Mouse (Mus musculus) neural tube, embryonic 13.5 days (tissue): Measurements from ENCODE around the gene Dll3. TPM values are rescaled to one million over a fixed set of nuclear protein-coding genes. Genes with fewer than 3 reads are reported as not detected.

Experiments used
- ATAC-seq: fragments of 200-750 bp; cut with Nextera tagmentation; 2 replicates; pipeline ENCODE4 v1.8.0; 2017; ENCODE audit warnings: low read depth, mild to moderate bottlenecking, moderate TSS enrichment, moderate library complexity
- H3K27ac ChIP-seq: fragments of 300-500 bp; sonication (generic); replicated peaks from 2 replicates; pipeline ENCODE4 v1.5.1; 2015; ENCODE audit warnings: moderate library complexity, mild to moderate bottlenecking, inconsistent platforms
- H3K27me3 ChIP-seq: fragments of 300-500 bp; sonication (generic); 2 replicates; pipeline ENCODE4 v1.6.1; 2015; ENCODE audit warnings: mild to moderate bottlenecking, inconsistent platforms
- H3K36me3 ChIP-seq: fragments of 300-500 bp; sonication (generic); 2 replicates; pipeline ENCODE4 v1.6.1; 2015; ENCODE audit warnings: mild to moderate bottlenecking, inconsistent platforms
- H3K4me1 ChIP-seq: fragments of 300-500 bp; sonication (generic); replicated peaks from 2 replicates; pipeline ENCODE4 v1.6.1; 2015; ENCODE audit warnings: inconsistent platforms
- H3K4me2 ChIP-seq: fragments of 300-500 bp; sonication (generic); 2 replicates; pipeline ENCODE4 v1.6.1; 2015; ENCODE audit warnings: inconsistent platforms, mild to moderate bottlenecking, moderate library complexity
- H3K4me3 ChIP-seq: fragments of 300-500 bp; sonication (generic); 2 replicates; pipeline ENCODE4 v1.5.1; 2015; ENCODE audit warnings: mild to moderate bottlenecking, inconsistent platforms
- H3K9ac ChIP-seq: fragments of 300-500 bp; sonication (generic); 2 replicates; pipeline ENCODE4 v1.6.1; 2015; ENCODE audit warnings: moderate library complexity, mild to moderate bottlenecking, inconsistent platforms
- H3K9me3 ChIP-seq: fragments of 300-500 bp; sonication (generic); 2 replicates; pipeline ENCODE4 v1.6.1; 2016; ENCODE audit warnings: inconsistent platforms
- WGBS: fragments of 180-500 bp; shearing (Covaris S2); methylation state at CpG from one replicate; pipeline ENCODE4 v1.1.7; 2015; 5-methylcytosine and 5-hydroxymethylcytosine counted together
- polyA plus RNA-seq: library from polyadenylated mRNA; unstranded; fragments of >200 nt; fragmentation: Nextera tagmentation; extraction: Ambion mirVana; gene quantifications from 2 replicates; pipeline ENCODE4 v1.2.1, GENCODE M21; 2015

Gene Dll3
- polyA plus RNA-seq, 1 experiment from 2014 or later: 31.1 TPM

DNA sequence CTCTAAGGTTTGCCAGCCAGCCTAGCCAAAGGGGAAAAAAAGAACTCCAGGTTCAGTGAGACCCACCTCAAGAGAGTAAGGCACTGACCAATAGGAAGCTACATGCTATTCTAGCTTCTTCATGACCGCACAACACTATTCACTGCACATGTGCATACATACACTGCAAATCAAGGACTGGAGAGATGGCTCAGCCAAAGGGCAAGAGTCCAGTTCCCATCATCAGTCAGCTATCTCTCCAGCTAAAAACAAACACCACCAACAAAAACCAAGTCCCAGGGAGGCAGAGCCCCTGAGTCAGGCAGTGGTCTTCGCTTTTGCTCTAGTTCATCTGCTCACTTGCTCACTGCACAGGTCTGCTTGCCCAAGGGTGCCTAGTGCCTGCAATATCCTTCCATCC lies 26.2 kb upstream of the Dll3 start:
- no peaks in the 10 kb centered on the region for H3K9me3 ChIP-seq
- no peak overlapping the region for H3K27ac ChIP-seq
- no peaks in the 10 kb centered on the region for H3K4me1 ChIP-seq
- 92% methylated on average over 2 of the region's 2 CpGs for WGBS
- no peak overlapping the region for H3K9ac ChIP-seq
- H3K36me3 ChIP-seq: peaks cover 94% of the 10 kb centered on the region
- no peaks in the 10 kb centered on the region for H3K27me3 ChIP-seq
- no peak overlapping the region for H3K4me3 ChIP-seq
- ATAC-seq: no peak
- no peak overlapping the region for H3K4me2 ChIP-seq

GRCm38 (mm10) chr7:28326457-28326856 lies 24.4 kb upstream of the Dll3 start:
- no peaks in the 10 kb centered on the region for H3K4me1 ChIP-seq
- H3K27ac ChIP-seq: no peak overlapping the region
- H3K9me3 ChIP-seq: no peaks in the 10 kb centered on the region
- ATAC-seq: no peak
- H3K9ac ChIP-seq: no peak overlapping the region
- H3K4me3 ChIP-seq: no peak overlapping the region
- peaks cover 100% of the 10 kb centered on the region for H3K36me3 ChIP-seq
- no peak overlapping the region for H3K4me2 ChIP-seq
- 81% methylated on average over 4 of the region's 4 CpGs for WGBS
- no peaks in the 10 kb centered on the region for H3K27me3 ChIP-seq

DNA sequence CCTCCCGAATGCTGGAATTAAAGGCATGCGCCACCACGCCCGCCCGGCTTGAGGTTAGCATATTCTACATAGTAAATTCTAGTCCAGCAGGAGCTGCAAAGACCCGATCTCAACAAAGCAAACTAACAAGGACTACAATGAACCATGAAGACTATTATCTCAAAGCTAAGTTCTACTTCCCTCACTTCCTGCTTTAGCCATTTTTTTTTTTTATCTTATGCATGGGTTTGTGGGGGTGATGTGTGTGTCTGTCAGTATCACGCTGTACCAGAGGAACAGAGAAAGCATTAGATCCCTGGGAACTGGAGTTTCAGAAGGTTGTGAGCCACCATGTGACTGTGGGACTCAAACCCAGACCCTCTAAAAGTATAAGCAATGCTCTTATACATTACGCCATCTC lies 23.3 kb upstream of the Dll3 start:
- Histone ChIP-seq H3K4me2 (no peak overlapping the region), H3K27me3 (no peaks in the 10 kb centered on the region), H3K4me3 (no peak overlapping the region), H3K36me3 (peaks cover 100% of the 10 kb centered on the region), H3K9ac (no peak overlapping the region), H3K4me1 (no peaks in the 10 kb centered on the region), H3K27ac (no peak overlapping the region), H3K9me3 (no peaks in the 10 kb centered on the region)
- WGBS: 95% methylated on average over 8 of the region's 8 CpGs
- ATAC-seq: no peak

- Histone ChIP-seq H3K36me3 (peaks cover 100% of the 10 kb centered on the region), H3K27ac (no peak overlapping the region), H3K4me3 (no peak overlapping the region), H3K27me3 (no peaks in the 10 kb centered on the region), H3K4me2 (no peak overlapping the region), H3K9me3 (no peaks in the 10 kb centered on the region), H3K4me1 (no peaks in the 10 kb centered on the region), H3K9ac (no peak overlapping the region)
- ATAC-seq: no peak
- WGBS: 94% methylated on average over 15 of the region's 15 CpGs
These were observed 20.1 kb upstream of the Dll3 start for GRCm38 (mm10) chr7:28321974-28322720.

DNA sequence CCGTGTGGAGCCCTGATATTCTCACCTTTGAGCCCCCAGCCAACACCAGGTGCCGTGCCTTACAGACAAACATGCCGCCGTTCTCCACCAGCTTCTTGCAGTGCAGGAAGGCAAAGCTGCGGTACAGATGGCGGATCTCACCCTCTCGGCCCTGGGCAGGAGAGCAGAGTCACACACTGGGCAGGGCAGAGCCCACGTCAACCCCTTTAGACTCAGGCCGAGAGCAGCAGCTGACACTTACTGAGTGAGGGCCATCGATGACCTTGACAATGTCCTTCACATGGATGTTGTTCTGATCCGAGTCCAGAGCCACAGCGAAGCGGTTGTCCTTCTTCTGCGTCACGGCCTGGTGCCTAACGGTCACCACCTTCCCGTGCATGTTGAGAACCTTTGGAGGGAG lies 16.7 kb upstream of the Dll3 start:
- Histone ChIP-seq H3K36me3 (peaks cover 99% of the 10 kb centered on the region), H3K27me3 (no peaks in the 10 kb centered on the region), H3K9ac (no peak overlapping the region), H3K27ac (no peak overlapping the region), H3K4me3 (no peak overlapping the region), H3K9me3 (no peaks in the 10 kb centered on the region), H3K4me2 (no peak overlapping the region), H3K4me1 (no peaks in the 10 kb centered on the region)
- 94% methylated on average over 17 of the region's 17 CpGs for WGBS
- ATAC-seq: no peak

DNA sequence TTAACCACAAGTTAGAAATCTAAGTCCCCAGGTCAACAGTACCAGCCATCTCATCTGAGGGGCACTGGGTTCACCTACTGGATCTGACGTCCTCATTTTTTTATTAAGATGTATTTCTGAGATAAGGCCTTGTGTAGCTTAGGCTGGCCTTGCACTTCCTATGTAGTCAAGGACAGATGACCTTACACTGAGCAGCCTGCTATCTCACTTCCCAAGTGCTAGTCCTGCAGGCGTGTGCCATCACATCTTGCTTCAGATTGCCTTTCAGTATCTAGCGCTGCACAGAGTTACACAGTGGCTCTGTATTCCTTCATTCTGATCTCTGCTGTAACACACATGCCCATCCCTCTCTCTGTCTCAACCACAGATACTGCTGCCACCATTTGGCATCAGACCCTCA lies 16.0 kb upstream of the Dll3 start:
- Histone ChIP-seq H3K9ac (no peak overlapping the region), H3K4me2 (no peak overlapping the region), H3K4me3 (no peak overlapping the region), H3K36me3 (peaks cover 92% of the 10 kb centered on the region), H3K9me3 (no peaks in the 10 kb centered on the region), H3K4me1 (no peaks in the 10 kb centered on the region), H3K27me3 (no peaks in the 10 kb centered on the region), H3K27ac (no peak overlapping the region)
- 84% methylated on average over 3 of the region's 3 CpGs for WGBS
- ATAC-seq: no peak

DNA sequence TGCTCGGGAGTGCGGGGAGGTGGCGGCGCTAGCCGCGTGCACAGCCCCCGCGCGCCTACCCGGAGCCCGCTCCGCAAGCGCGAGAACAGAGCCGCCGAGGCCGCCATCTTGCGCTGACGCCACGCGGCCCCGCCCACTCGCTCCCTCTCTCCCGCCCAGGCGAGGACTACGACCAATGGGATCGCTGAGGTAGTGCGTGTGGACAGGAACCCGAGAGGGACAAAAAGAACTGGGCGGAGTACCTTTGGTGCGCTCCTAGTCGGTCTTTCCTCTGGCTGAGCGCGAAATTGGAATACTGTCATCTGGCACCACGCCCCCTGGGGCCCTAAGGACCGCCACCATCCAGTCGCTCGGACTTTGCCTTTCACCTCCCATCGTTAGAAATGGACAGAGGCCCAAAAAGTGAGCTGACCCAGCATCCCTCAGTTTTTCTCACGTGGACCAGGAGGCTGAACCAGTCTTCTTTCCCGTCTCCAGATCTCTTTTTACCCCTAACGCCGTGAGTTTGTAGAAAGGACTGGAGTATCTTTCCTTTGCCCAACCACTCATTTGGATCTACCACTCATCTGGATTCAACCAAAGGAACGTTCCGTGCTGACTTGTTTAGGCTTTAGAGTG lies 10.0 kb upstream of the Dll3 start, which contains the start of gene Timm50:
Timm50 (minus strand) TSS at position 147 of the 618 bp plus-strand sequence.
- peak within 1 kb of the TSS; percentile 92 for H3K4me3 ChIP-seq
- no peaks in the 10 kb centered on the region for H3K9me3 ChIP-seq
- peak within 1 kb of the TSS; percentile 94 for H3K4me2 ChIP-seq
- peak within 1 kb of the TSS; percentile 73 for H3K27ac ChIP-seq
- H3K36me3 ChIP-seq: peaks cover 65% of the 10 kb centered on the region
- H3K9ac ChIP-seq: peak within 1 kb of the TSS; percentile 87
- WGBS: under 1% methylated on average over 45 of the region's 45 CpGs
- H3K27me3 ChIP-seq: no peaks in the 10 kb centered on the region
- peaks cover 30% of the 10 kb centered on the region for H3K4me1 ChIP-seq
- ATAC-seq: peak; percentile 95

DNA sequence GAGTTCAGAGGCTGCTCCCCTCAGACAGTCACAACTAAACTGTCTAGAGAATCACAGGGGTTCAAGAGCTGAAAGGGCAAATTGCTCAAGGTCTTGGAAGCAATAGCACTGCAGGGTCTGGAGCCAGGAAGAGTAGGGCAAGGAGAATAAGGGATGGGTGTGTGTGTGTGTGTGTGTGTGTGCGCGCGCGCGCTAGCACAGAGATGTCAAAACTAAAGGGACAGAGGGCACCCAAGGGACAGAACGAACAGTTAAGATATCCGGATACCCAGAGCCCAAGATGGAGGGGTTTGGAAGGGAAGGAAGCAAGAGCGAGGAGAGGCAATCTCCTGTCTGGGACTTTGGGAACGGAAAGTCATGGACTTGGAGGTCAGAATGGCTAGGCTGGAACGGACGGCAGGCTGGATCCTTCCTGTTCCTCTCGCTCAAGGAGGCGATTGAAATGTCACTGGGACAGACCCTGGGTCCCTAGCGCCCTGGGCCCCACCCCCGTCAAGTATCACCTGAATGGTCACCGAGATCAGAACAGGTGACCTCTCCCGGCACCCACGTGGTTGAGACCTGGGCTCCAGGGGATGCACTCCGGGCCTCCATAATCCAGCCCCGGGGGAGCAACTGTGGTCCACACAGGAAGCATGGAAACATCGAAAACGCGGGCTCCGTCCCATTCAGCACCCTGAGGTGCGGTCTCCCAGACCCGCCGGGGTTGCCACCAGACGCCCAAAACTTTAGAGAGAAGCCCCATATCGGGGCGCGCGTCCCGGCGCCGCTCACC lies 9.3 kb upstream of the Dll3 start:
- peaks cover 65% of the 10 kb centered on the region for H3K36me3 ChIP-seq
- H3K4me2 ChIP-seq: peak overlapping the region; percentile 94
- H3K9me3 ChIP-seq: no peaks in the 10 kb centered on the region
- WGBS: 5% methylated on average over 35 of the region's 35 CpGs
- peak overlapping the region; percentile 92 for H3K4me3 ChIP-seq
- ATAC-seq: peak; percentile 66
- peaks cover 30% of the 10 kb centered on the region for H3K4me1 ChIP-seq
- peak overlapping the region; percentile 73 for H3K27ac ChIP-seq
- H3K9ac ChIP-seq: peak overlapping the region; percentile 87
- H3K27me3 ChIP-seq: no peaks in the 10 kb centered on the region

DNA sequence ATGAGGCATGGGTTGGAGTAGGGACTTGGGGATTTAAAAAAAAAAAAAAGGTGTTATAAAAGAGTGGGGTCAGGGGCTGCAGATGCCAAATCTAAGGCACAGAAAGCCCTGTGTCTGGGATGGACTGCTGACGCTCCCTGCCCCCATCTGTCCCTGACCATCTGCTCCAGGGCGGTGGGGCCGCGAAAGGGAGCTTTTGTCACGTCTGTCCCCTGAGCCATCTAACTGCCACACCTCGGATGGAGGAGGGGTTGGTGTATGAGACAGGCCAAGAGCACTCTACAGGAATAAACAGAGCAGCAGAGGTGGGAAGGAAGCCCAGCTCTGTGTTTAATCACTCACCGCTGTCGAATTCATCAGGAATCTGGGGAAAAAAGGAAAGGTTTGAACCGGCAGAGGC lies 7.7 kb upstream of the Dll3 start:
- Histone ChIP-seq H3K4me3 (no peak overlapping the region), H3K4me2 (0 out of 2 replicates have a peak overlapping the region, but pooled peaks have one; percentile 94), H3K4me1 (peaks cover 30% of the 10 kb centered on the region), H3K27ac (no peak overlapping the region), H3K36me3 (peaks cover 65% of the 10 kb centered on the region), H3K27me3 (no peaks in the 10 kb centered on the region), H3K9me3 (no peaks in the 10 kb centered on the region), H3K9ac (no peak overlapping the region)
- 28% methylated on average over 9 of the region's 9 CpGs for WGBS
- ATAC-seq: no peak

- Histone ChIP-seq H3K27me3 (no peaks in the 10 kb centered on the region), H3K4me2 (no peak overlapping the region), H3K36me3 (peaks cover 60% of the 10 kb centered on the region), H3K4me1 (peaks cover 48% of the 10 kb centered on the region), H3K4me3 (no peak overlapping the region), H3K9me3 (no peaks in the 10 kb centered on the region), H3K9ac (no peak overlapping the region), H3K27ac (no peak overlapping the region)
- no peak for ATAC-seq
- 96% methylated on average over 8 of the region's 8 CpGs for WGBS
These were observed 4.2 kb upstream of the Dll3 start for GRCm38 (mm10) chr7:28306216-28306615.

DNA sequence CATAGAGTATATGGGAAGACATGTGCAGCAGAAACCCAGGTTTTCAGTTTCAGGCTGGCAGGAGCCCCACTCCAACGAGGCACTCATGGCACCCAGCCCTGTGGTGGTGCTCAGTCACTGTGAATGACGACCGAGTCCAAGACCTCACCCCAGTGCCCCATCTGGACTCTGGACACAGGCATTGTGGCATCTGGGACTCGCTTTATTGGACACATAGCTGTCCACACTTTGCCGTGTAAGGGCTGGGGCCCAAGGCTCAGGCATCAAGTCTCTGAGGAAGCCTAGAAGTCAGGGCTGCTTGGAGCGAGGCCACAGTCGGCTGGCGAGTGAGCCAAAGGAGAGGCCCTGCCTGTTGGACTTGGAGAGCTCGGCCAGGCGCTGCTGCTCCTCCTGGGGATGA lies 3.6 kb upstream of the Dll3 start:
- no peak overlapping the region for H3K9ac ChIP-seq
- H3K27me3 ChIP-seq: no peaks in the 10 kb centered on the region
- no peaks in the 10 kb centered on the region for H3K9me3 ChIP-seq
- no peak overlapping the region for H3K4me2 ChIP-seq
- ATAC-seq: no peak
- H3K27ac ChIP-seq: no peak overlapping the region
- H3K36me3 ChIP-seq: peaks cover 60% of the 10 kb centered on the region
- no peak overlapping the region for H3K4me3 ChIP-seq
- peaks cover 47% of the 10 kb centered on the region for H3K4me1 ChIP-seq
- 82% methylated on average over 10 of the region's 10 CpGs for WGBS
